Mouse (Mus musculus) spleen, embryonic (tissue): ENCODE data around the gene Macrod1.
"Not testable (repeated sequence)": the region's sequence is repeated elsewhere in the genome, so short reads cannot be mapped to it uniquely, and the experiment has no call there.

Experiments
- CTCF ChIA-PET: fragments of 350-600 bp; sonication (Branson Sonifier 250); formaldehyde crosslinking; loops from one replicate; lab custom pipeline; 2022; lab: Charles Lee

The Macrod1 gene

GRCm38 (mm10) chr19:7054772-7055171 lies 1.8 kb upstream of the Macrod1 start:
- CTCF ChIA-PET, result no interaction called here

GRCm38 (mm10) chr19:7055173-7055572 lies 1.4 kb upstream of the Macrod1 start:
- CTCF ChIA-PET, result no interaction called here

- CTCF ChIA-PET, result no interaction called here
These were observed 614 bp downstream of the Macrod1 start for GRCm38 (mm10) chr19:7057126-7057721.

- CTCF ChIA-PET, result no interaction called here
These were observed 1.2 kb downstream of the Macrod1 start for GRCm38 (mm10) chr19:7057722-7058207.

- CTCF ChIA-PET, result no interaction called here
These were observed 1.9 kb downstream of the Macrod1 start for GRCm38 (mm10) chr19:7058541-7058940.

GRCm38 (mm10) chr19:7062110-7062509 lies 5.5 kb downstream of the Macrod1 start:
- CTCF ChIA-PET, result no interaction called here

DNA sequence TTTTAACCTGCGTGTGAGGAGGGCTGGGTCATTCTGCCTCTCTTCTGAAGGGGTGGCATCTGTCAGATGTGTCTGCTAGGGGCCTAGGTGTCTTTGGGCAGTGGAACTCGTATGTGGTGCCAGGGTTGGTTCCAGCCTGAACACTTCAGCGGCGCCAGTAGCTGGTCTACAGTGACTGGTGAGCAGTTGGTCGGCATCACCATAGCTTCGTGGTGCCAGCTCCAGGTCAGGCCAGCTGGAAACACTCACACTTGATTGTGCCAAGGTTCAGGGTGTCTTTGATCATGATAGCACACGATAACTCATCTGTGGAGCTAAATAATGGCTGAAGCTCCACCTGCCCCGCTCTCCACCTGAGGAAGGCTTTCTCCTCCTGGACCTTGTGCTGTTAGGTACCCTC lies 6.3 kb downstream of the Macrod1 start:
- CTCF ChIA-PET, result no interaction called here

- CTCF ChIA-PET, result no interaction called here
These were observed 8.0 kb downstream of the Macrod1 start for GRCm38 (mm10) chr19:7064571-7064970.

DNA sequence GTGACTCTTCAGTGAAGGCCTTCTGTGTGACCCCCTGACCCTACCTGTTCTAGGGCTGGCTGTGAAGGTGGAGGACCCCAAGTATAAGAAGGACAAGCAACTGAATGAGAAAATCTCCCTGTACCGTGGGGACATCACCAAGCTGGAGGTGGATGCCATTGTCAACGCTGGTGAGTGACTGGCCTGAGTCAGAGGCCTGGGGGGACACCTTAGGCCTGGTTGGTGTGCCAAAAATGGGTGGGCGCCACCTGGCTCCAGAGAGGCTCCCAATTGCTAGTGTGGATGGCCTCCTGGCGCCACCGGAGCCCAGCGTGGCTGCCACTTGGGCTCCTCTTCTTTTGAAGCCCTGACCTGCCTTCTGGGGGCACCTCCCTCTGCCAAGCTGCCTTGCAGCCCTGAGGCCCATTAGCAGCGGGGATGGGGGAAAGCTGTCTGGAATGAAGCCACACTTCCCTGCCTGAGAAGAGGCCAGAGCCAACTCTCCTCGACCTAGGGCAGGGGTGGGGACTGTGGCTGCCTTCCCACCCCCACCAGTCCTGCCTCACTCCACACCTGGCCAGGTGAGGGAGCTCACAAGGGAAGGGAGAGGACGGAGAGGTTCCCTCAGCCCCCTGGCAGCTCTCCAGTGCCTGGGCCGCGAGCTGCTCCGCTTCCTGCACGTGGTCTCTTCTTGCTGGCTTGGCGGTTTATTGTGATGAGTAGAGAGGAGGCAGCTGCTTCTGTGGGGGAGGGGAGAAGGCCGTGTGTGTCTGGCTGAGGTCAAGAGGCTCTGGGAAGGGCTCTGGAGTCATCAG lies 9.6 kb downstream of the Macrod1 start:
- CTCF ChIA-PET, result interaction anchor here (0.5 to 0.9 kb wide), 2 partner anchors 370 to 424 kb away, joined by 3 to 4 read pairs; no protein-coding TSS in a partner anchor

- CTCF ChIA-PET, result interaction anchor here (0.5 to 1.0 kb wide), 3 partner anchors 125 to 424 kb away, joined by 3 to 6 read pairs (median 4); no protein-coding TSS in a partner anchor
These were observed 10.3 kb downstream of the Macrod1 start for GRCm38 (mm10) chr19:7066828-7067342.

- CTCF ChIA-PET, result interaction anchor here (1.0 kb wide), 1 partner anchor 124 kb away, joined by 6 read pairs; no protein-coding TSS in a partner anchor
These were observed 10.9 kb downstream of the Macrod1 start for GRCm38 (mm10) chr19:7067344-7068050.

DNA sequence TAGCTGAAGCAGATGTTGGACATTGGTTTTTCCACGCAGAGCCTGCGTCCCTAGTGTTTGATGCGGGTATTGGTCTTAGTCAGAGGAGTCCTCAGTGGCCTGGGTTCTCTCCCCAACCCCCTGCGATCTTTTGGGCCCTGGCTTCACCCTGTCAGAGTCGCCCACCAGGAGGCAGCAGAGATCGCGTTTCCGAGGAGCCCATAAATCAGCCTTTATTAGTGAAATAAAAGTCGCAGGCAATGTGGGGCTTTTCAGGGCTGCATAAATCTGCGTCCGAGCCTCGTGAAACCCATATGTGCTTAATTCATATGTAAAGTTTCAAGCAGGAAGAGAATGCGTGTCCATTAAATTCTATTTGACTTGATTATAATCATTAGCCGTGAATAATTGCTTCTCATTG lies 11.5 kb downstream of the Macrod1 start:
- CTCF ChIA-PET, result interaction anchor here (0.6 kb wide), 1 partner anchor 136 kb away, joined by 4 read pairs; no protein-coding TSS in a partner anchor

GRCm38 (mm10) chr19:7068661-7069531 lies 12.3 kb downstream of the Macrod1 start:
- CTCF ChIA-PET, result no interaction called here

DNA sequence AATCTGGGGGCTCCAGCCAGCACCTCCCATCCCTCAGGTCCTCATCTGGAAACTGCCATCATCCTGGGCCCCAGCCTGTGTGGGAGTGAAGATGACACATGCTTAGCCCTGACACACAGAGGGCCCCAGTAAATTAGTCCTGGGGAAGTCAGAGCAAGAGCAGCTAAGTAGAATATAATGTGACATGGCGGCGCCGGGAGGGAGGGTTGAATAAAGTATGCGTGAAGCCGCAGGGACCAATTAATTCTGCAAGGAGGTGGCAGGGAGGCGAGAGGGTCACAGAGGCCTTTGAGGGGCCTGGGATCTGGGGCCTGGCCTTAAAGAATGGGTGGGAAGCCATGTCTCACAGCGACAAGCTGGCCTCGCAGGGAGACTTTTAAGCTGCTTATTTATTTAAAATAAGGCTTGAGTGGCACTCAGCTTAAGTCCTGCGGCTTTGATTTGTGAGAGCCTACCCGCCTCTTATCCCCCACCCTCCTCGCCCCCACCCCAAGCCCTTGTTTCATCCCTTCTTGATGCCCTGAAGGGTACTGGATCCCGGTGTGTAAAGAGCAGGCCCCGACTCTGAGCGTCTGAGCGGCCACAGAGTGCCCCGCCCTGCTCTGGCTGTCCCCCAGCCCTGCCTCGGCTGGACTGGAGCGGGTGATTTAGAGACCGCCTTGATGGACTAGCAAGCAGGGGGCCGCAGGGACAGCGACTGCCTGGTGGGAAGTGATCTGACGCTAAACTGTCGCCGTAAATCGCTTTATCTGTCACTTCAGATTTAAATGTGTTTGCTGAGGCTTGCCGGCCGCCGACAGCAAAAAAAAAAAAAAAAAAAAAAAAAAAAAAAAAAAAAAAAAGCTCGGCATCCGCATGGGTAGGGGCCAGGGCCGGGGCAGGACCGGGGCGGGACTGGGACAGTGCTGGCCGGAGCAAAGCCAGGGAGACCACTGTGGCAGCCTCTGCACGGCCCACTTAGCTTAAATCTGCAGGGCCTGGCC lies 13.5 kb downstream of the Macrod1 start:
- CTCF ChIA-PET, result no interaction called here

- CTCF ChIA-PET, result no interaction called here
These were observed 14.2 kb downstream of the Macrod1 start for GRCm38 (mm10) chr19:7070775-7071174.

DNA sequence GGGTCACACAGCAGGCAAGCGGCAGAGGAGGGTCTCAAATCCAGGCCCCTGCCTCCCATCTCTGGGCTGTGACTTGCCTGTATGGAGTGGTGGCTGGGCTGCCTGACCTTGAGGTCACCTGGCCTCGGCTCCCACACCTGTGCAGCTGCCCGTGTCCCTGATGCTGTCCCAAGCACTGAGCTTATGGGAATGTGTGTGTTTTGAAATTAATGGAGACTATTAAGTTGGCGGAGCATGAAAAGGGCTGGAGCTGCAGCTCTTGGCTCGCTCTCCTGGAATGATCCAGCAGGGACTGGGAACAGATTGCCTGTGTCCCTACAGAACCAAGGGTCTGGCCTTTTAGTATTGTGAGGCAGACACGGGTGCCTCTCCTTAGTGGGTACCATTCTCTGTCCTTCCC lies 15.6 kb downstream of the Macrod1 start:
- CTCF ChIA-PET, result no interaction called here

DNA sequence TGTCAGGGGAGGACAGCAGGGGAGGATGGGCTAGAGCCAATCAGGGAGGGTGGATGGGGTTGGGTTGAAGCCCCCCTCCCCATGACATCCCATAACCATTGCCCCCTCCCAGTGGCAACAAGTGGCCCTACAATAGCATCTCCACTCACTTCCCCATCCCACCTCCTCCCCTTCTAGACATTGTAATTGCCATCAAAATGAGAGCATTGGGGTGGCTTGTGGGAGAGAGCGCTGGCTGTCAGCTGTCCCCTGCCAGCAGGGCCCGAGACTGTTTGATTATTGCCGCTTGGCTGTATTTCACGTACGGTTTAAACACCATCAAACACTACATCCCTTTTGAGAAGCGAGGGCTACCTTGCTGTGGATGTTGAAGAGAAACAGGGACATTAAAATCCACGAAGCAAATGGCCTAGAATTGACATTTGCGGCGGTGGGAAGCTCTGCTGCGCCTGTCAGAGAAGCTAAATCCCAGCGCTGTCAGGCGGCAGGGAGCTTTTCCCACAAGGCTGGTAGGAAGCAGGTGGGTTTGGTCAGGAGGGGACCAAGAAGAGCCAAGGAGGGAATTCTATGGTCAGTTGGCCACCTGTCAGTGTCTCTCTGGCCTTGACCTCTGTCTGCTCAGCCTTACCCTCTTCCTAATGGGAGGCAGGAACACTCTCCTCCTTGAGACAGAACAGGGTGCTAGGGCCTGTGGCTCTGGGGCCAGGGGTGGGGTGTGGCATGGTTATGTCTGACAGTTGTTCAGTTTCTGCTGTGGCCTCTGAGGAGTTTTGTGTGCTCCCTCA lies 17.6 kb downstream of the Macrod1 start:
- CTCF ChIA-PET, result no interaction called here

DNA sequence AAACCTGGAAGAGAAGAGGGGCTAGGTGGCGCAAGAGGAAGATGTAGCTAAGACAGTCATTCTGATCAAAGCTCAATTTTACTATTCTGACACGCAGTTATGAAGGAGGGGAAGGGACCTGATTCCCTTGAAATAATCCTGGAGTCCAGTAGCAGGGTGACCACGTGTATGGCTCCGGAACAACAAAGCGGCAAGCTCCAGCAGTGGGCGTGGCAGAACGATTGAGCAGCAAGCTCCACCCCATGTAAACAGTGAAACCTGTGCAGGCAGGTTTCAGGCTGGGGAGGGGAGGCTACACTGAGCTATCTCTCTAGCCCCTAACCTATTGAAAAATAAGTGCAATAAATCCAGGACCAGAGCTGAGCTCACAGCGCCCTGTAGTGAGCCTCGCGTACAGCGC lies 18.7 kb downstream of the Macrod1 start:
- CTCF ChIA-PET, result not testable (repeated sequence)

DNA sequence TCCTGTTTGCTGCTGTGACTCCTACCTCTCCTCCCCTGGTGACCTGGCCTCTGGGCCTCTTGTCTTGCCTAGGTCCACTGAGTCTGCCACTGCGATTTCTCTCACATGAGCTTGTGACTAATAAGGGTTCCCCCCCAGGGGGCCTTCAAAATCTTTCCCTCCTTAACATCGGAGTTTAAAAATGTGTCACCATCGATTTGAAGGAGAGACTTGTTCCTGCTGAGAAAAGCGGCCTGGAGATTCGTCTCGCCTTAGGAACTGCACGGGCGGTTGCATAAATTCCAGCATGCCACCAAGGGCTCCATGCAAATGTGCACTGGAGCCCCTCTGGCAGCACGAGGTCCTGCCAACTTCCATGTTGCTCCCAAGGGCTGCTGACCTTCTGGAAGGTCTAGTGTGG lies 21.1 kb downstream of the Macrod1 start:
- CTCF ChIA-PET, result no interaction called here
